Mouse (Mus musculus) urinary bladder, adult 18-20 months (tissue): ENCODE measurements around the gene Naxd.
"Not testable (repeated sequence)": the region's sequence is repeated elsewhere in the genome, so short reads cannot be mapped to it uniquely, and the experiment has no call there.

Experiments used
- DNase-seq, 2 experiments: peaks; one replicate each; pipeline ENCODE4 v3.0.0; 2022; ENCODE audit warnings: low spot score in 2 of 2, mixed read lengths in 2 of 2

Naxd gene

GRCm38 (mm10) chr8:11473072-11473471 lies 24.2 kb upstream of the Naxd start:
- no peak for DNase-seq

GRCm38 (mm10) chr8:11475397-11475796 lies 21.9 kb upstream of the Naxd start:
- no peak for DNase-seq

GRCm38 (mm10) chr8:11475876-11476275 lies 21.4 kb upstream of the Naxd start:
- DNase-seq, result no peak

GRCm38 (mm10) chr8:11476338-11477177 lies 20.7 kb upstream of the Naxd start:
- peak; percentile 48 to 69 for DNase-seq

- no peak for DNase-seq
Measured at GRCm38 (mm10) chr8:11477178-11477553, 20.1 kb upstream of the Naxd start.

GRCm38 (mm10) chr8:11477811-11478761 lies 19.2 kb upstream of the Naxd start, which contains the start of gene Rab20:
TSS of gene Rab20 (minus strand) at chr8:11478710.
- DNase-seq, result peak; percentile 71 to 81

GRCm38 (mm10) chr8:11478807-11479527 lies 18.3 kb upstream of the Naxd start:
- peak in 1 of 2 experiments; percentile 34 for DNase-seq

- no peak for DNase-seq
Measured at GRCm38 (mm10) chr8:11479591-11479990, 17.7 kb upstream of the Naxd start.

- no peak for DNase-seq
Measured at GRCm38 (mm10) chr8:11481876-11482275, 15.4 kb upstream of the Naxd start.

- DNase-seq, result no peak
Measured at GRCm38 (mm10) chr8:11482537-11482936, 14.8 kb upstream of the Naxd start.

GRCm38 (mm10) chr8:11486142-11486541 lies 11.2 kb upstream of the Naxd start:
- DNase-seq, result peak; percentile 50 to 69

- no peak for DNase-seq
Measured at GRCm38 (mm10) chr8:11487229-11487628, 10.1 kb upstream of the Naxd start.

GRCm38 (mm10) chr8:11492340-11492739 lies 5.0 kb upstream of the Naxd start:
- not testable (repeated sequence) for DNase-seq

- no peak for DNase-seq
Measured at GRCm38 (mm10) chr8:11498281-11498680, 975 bp downstream of the Naxd start.

- no peak for DNase-seq
Measured at GRCm38 (mm10) chr8:11498786-11499485, 1.6 kb downstream of the Naxd start.

- DNase-seq, result no peak
Measured at GRCm38 (mm10) chr8:11503476-11504232, 6.3 kb downstream of the Naxd start.

- DNase-seq, result no peak
Measured at GRCm38 (mm10) chr8:11506074-11506473, 8.8 kb downstream of the Naxd start.

GRCm38 (mm10) chr8:11506802-11507201 lies 9.5 kb downstream of the Naxd start:
- DNase-seq, result no peak

GRCm38 (mm10) chr8:11508880-11509279 lies 11.6 kb downstream of the Naxd start:
- no peak for DNase-seq

GRCm38 (mm10) chr8:11510971-11511370 lies 13.7 kb downstream of the Naxd start:
- DNase-seq, result no peak
